Mouse (Mus musculus): ENCODE data around the gene Acta1.

DNA sequence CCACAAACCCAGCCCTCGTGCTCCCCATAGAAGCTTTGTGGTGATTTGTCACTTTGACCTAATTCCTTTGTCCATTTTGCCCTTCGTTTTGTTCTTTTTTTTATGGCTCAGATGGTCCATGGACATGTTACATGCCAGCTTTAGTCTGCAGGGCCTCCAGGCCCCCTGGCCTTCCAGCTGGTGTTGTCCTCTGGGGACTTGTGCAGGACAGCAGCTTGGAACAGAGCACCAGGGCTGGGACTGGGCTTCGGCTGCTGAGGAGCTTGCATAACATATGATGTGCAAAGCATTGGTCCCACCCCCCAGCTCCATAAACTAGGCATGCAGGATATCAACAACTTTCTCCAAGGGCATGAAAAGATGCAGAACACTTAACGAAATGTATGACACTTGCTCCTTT is 4.8 kb downstream of the Acta1 start:
- TF ChIP-seq USF1 (IDR thresholded peaks at IDR 0.05; ENCODE audit: low read depth) (no peak), POLR2A (IDR thresholded peaks at IDR 0.05; ENCODE audit: insufficient read length, low read depth) (no peak), MAX (IDR thresholded peaks at IDR 0.05; ENCODE audit: low read depth) (no peak)

Data from myocyte (in vitro differentiated cells).